Comparison of ENCODE assay signal across 8 mouse cellular contexts in genomic region chr8:122442781-122443180, GRCm38 (mm10). TPM values are rescaled to one million over a fixed set of nuclear protein-coding genes. Genes with fewer than 3 reads are reported as not detected.
A peak's percentile ranks its signal among the peaks of the same experiment; 100 is the strongest.
DNase-seq lines count a peak whose midpoint lies in the region; ATAC-seq and TF ChIP-seq lines count a peak whose summit lies in the region.

No protein-coding gene starts in this region.

- H3K27me3 ChIP-seq in heart, embryonic 11.5 days (ENCODE audit: control insufficient read depth, insufficient read depth, low read length), result no peaks in the 10 kb centered on the region
- H3K27me3 ChIP-seq in ES-Bruce4 (ENCODE audit: control insufficient read depth, insufficient read depth, low read length, poor library complexity, severe bottlenecking), result no peaks in the 10 kb centered on the region
- no peaks in the 10 kb centered on the region for H3K27me3 ChIP-seq in forebrain, embryonic 13.5 days
- no peaks in the 10 kb centered on the region for H3K27me3 ChIP-seq in liver, embryonic 16.5 days (ENCODE audit: control insufficient read depth, insufficient read depth, low read depth, low read length)

- no peak for ATAC-seq in heart, embryonic 11.5 days (replicated peaks; ENCODE audit: insufficient number of reproducible peaks, low FRiP score, low TSS enrichment)
- ATAC-seq in forebrain, embryonic 13.5 days, result no peak
- no peak for ATAC-seq in liver, embryonic 16.5 days (ENCODE audit: low read depth)

- TF ChIP-seq CTCF in ES-Bruce4 (IDR thresholded peaks at IDR 0.05; ENCODE audit: low read depth, low read length), result no peak

- TF ChIP-seq EP300 in ES-Bruce4 (IDR thresholded peaks at IDR 0.05; ENCODE audit: insufficient read depth, low read depth, low read length), result no peak

- intact Hi-C loops in heart, postnatal 14 days (cut with DNase I), result no loop called here

- WGBS in heart, embryonic 11.5 days (ENCODE audit: insufficient replicate concordance), result under 1% methylated on average over 12 of the region's 12 CpGs
- WGBS in forebrain, embryonic 13.5 days, result 0% methylated on average over 12 of the region's 12 CpGs
- WGBS in liver, embryonic 16.5 days (ENCODE audit: insufficient replicate concordance), result under 1% methylated on average over 12 of the region's 12 CpGs

- peak overlapping the region; percentile 66 for H3K9ac ChIP-seq in heart, embryonic 11.5 days (ENCODE audit: low read depth, low read length)
- H3K9ac ChIP-seq in ES-Bruce4 (ENCODE audit: low read depth, poor library complexity, severe bottlenecking), result peak overlapping the region; percentile 70
- H3K9ac ChIP-seq in forebrain, embryonic 13.5 days, result peak overlapping the region; percentile 76
- peak overlapping the region; percentile 71 for H3K9ac ChIP-seq in liver, embryonic 16.5 days (ENCODE audit: low read depth, low read length)

- H3K9me3 ChIP-seq in heart, embryonic 11.5 days (replicated peaks; ENCODE audit: control insufficient read depth, low read length), result no peaks in the 10 kb centered on the region
- no peaks in the 10 kb centered on the region for H3K9me3 ChIP-seq in ES-Bruce4 (replicated peaks; ENCODE audit: control insufficient read depth, insufficient read depth, low read length, poor library complexity, severe bottlenecking)
- H3K9me3 ChIP-seq in forebrain, embryonic 13.5 days (replicated peaks), result no peaks in the 10 kb centered on the region
- H3K9me3 ChIP-seq in liver, embryonic 16.5 days (replicated peaks; ENCODE audit: control insufficient read depth, low read length), result no peaks in the 10 kb centered on the region

- DNase-seq in heart, postnatal 14 days, result no peak
- DNase-seq in spleen, postnatal 36 days (ENCODE audit: low spot score in 2 of 2), result no peak
- no peak for DNase-seq in frontal cortex, postnatal 36 days (ENCODE audit: low spot score in 2 of 2)
- DNase-seq in right cerebral cortex, postnatal 4 days, result no peak

- peaks cover 5% of the 10 kb centered on the region; the same call in 1 of the 2 replicates for H3K36me3 ChIP-seq in heart, embryonic 11.5 days (ENCODE audit: control insufficient read depth, insufficient read depth, low read length)
- H3K36me3 ChIP-seq in ES-Bruce4 (ENCODE audit: control insufficient read depth, insufficient read depth, low read length, poor library complexity, severe bottlenecking), result no peaks in the 10 kb centered on the region
- peaks cover 20% of the 10 kb centered on the region for H3K36me3 ChIP-seq in forebrain, embryonic 13.5 days (ENCODE audit: poor library complexity, severe bottlenecking)
- H3K36me3 ChIP-seq in liver, embryonic 16.5 days (ENCODE audit: control insufficient read depth, insufficient read depth), result no peaks in the 10 kb centered on the region; the same call in 1 of the 2 replicates

- no peak overlapping the region for H3K27ac ChIP-seq in heart, embryonic 11.5 days (ENCODE audit: low read depth, low read length)
- peak overlapping the region; percentile 9; the same call in 1 of the 2 replicates for H3K27ac ChIP-seq in ES-Bruce4 (ENCODE audit: insufficient read depth, low read length)
- H3K27ac ChIP-seq in forebrain, embryonic 13.5 days, result peak overlapping the region; percentile 83
- H3K27ac ChIP-seq in liver, embryonic 16.5 days (ENCODE audit: low read length), result peak overlapping the region; percentile 66

- peak overlapping the region; percentile 86 for H3K4me2 ChIP-seq in heart, embryonic 11.5 days
- H3K4me2 ChIP-seq in forebrain, embryonic 13.5 days, result peak overlapping the region; percentile 95
- H3K4me2 ChIP-seq in liver, embryonic 16.5 days (ENCODE audit: low read depth, low read length), result peak overlapping the region; percentile 99

- H3K4me1 ChIP-seq in heart, embryonic 11.5 days (ENCODE audit: control insufficient read depth, insufficient read depth, low read length), result peaks cover 28% of the 10 kb centered on the region
- H3K4me1 ChIP-seq in ES-Bruce4 (ENCODE audit: control insufficient read depth, insufficient read depth, low read length), result no peaks in the 10 kb centered on the region
- peaks cover 25% of the 10 kb centered on the region for H3K4me1 ChIP-seq in forebrain, embryonic 13.5 days
- H3K4me1 ChIP-seq in liver, embryonic 16.5 days (ENCODE audit: control insufficient read depth, low read depth, low read length), result peaks cover 29% of the 10 kb centered on the region

- H3K4me3 ChIP-seq in heart, embryonic 11.5 days (ENCODE audit: low read depth, low read length), result peak overlapping the region; percentile 61
- H3K4me3 ChIP-seq in ES-Bruce4 (ENCODE audit: low read depth, low read length), result peak overlapping the region; percentile 85
- peak overlapping the region; percentile 69 for H3K4me3 ChIP-seq in forebrain, embryonic 13.5 days
- peak overlapping the region; percentile 87 for H3K4me3 ChIP-seq in liver, embryonic 16.5 days (ENCODE audit: low read depth, low read length)

- TF ChIP-seq POLR2A in ES-Bruce4 (IDR thresholded peaks at IDR 0.05; ENCODE audit: insufficient read depth, low read length), result no peak

RNA-seq across cellular contexts. Expression of gene Mvd, which starts 0.4 kb away (rescaled TPM):
- polyA plus RNA-seq in heart, embryonic 11.5 days (2014; fragmentation: Nextera tagmentation; extraction: Ambion mirVana), result 28.0 and 29.0 TPM in 2 replicates
- total RNA-seq in heart, postnatal 14 days (2021), result 1 to 10 TPM; 4.7 to 5.0 TPM
- polyA plus RNA-seq in ES-Bruce4 (2011; ENCODE audit: insufficient read depth, insufficient read length, low read depth, missing spikeins), result 60.4 and 61.6 TPM in 2 replicates
- 38.3 and 42.2 TPM in 2 replicates for polyA plus RNA-seq in forebrain, embryonic 13.5 days (2015; fragmentation: Nextera tagmentation; extraction: Ambion mirVana)
- polyA plus RNA-seq in liver, embryonic 16.5 days (2015; fragmentation: Nextera tagmentation; extraction: Ambion mirVana), result 21.8 and 23.2 TPM in 2 replicates

RNA-seq across cellular contexts. Expression of gene Cyba, which starts 10.1 kb away (rescaled TPM):
- polyA plus RNA-seq in heart, embryonic 11.5 days (2014; fragmentation: Nextera tagmentation; extraction: Ambion mirVana), result 169 and 174 TPM in 2 replicates
- total RNA-seq in heart, postnatal 14 days (2021), result 10 to 100 TPM; 43.8 to 47.4 TPM
- polyA plus RNA-seq in ES-Bruce4 (2011; ENCODE audit: insufficient read depth, insufficient read length, low read depth, missing spikeins), result 76.1 and 89.4 TPM in 2 replicates
- 28.8 and 33.9 TPM in 2 replicates for polyA plus RNA-seq in forebrain, embryonic 13.5 days (2015; fragmentation: Nextera tagmentation; extraction: Ambion mirVana)
- polyA plus RNA-seq in liver, embryonic 16.5 days (2015; fragmentation: Nextera tagmentation; extraction: Ambion mirVana), result 191 TPM in 2 replicates

RNA-seq across cellular contexts. Expression of gene Snai3, which starts 17.8 kb away (rescaled TPM):
- 3.0 and 4.2 TPM in 2 replicates for polyA plus RNA-seq in heart, embryonic 11.5 days (2014; fragmentation: Nextera tagmentation; extraction: Ambion mirVana)
- 1 to 10 TPM; 1.1 to 1.6 TPM for total RNA-seq in heart, postnatal 14 days (2021)
- polyA plus RNA-seq in ES-Bruce4 (2011; ENCODE audit: insufficient read depth, insufficient read length, low read depth, missing spikeins), result 10.1 and 10.2 TPM in 2 replicates
- 0.10 TPM in 1 of 2 replicates, not detected in the other for polyA plus RNA-seq in forebrain, embryonic 13.5 days (2015; fragmentation: Nextera tagmentation; extraction: Ambion mirVana)
- 0.14 and 0.40 TPM in 2 replicates for polyA plus RNA-seq in liver, embryonic 16.5 days (2015; fragmentation: Nextera tagmentation; extraction: Ambion mirVana)

RNA-seq across cellular contexts. Expression of gene Il17c, which starts 21.0 kb away (rescaled TPM):
- not detected in 2 replicates for polyA plus RNA-seq in heart, embryonic 11.5 days (2014; fragmentation: Nextera tagmentation; extraction: Ambion mirVana)
- total RNA-seq in heart, postnatal 14 days (2021), result not detected
- polyA plus RNA-seq in ES-Bruce4 (2011; ENCODE audit: insufficient read depth, insufficient read length, low read depth, missing spikeins), result not detected in 2 replicates
- polyA plus RNA-seq in forebrain, embryonic 13.5 days (2015; fragmentation: Nextera tagmentation; extraction: Ambion mirVana), result not detected in 2 replicates
- not detected in 2 replicates for polyA plus RNA-seq in liver, embryonic 16.5 days (2015; fragmentation: Nextera tagmentation; extraction: Ambion mirVana)

RNA-seq across cellular contexts. Expression of gene Rnf166, which starts 33.1 kb away (rescaled TPM):
- 28.1 and 34.4 TPM in 2 replicates for polyA plus RNA-seq in heart, embryonic 11.5 days (2014; fragmentation: Nextera tagmentation; extraction: Ambion mirVana)
- 10 to 100 TPM; 28.7 to 28.9 TPM for total RNA-seq in heart, postnatal 14 days (2021)
- polyA plus RNA-seq in ES-Bruce4 (2011; ENCODE audit: insufficient read depth, insufficient read length, low read depth, missing spikeins), result 15.6 and 17.1 TPM in 2 replicates
- 33.6 and 36.1 TPM in 2 replicates for polyA plus RNA-seq in forebrain, embryonic 13.5 days (2015; fragmentation: Nextera tagmentation; extraction: Ambion mirVana)
- 12.7 and 14.0 TPM in 2 replicates for polyA plus RNA-seq in liver, embryonic 16.5 days (2015; fragmentation: Nextera tagmentation; extraction: Ambion mirVana)
